Mouse (Mus musculus): ENCODE data around the gene Clint1. TPM values are rescaled to one million over a fixed set of nuclear protein-coding genes. Genes with fewer than 3 reads are reported as not detected.
A peak's percentile ranks its signal among the peaks of the same experiment; 100 is the strongest.
"Not testable (repeated sequence)": the region's sequence is repeated elsewhere in the genome, so short reads cannot be mapped to it uniquely, and the experiment has no call there.

The Clint1 gene
- polyA plus RNA-seq, 1 experiment from 2014 or later, result 86.3 TPM

DNA sequence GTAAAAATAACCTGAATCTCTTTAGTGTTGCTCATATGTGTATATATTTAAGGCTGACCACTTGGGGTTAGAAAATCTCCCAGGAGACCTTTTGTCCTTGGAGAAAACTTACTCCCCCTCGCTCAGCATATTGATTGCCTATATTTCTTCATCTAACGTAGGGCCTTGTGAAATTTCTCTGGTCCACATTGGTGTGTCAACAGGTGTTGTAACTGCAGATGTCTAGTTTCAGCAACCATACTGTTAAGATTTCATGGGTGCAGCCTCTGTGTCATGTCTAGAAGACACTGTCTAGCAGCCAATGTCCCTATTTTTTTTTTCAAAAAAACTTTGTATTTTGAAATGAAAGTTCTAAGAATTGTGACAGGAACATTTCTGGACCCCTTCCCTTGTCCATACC is 14.0 kb downstream of the Clint1 start:
- ATAC-seq (ENCODE audit: low FRiP score, low TSS enrichment), result no peak
- no peak overlapping the region for H3K4me3 ChIP-seq (ENCODE audit: low read length)
- H3K27ac ChIP-seq (ENCODE audit: low read depth, low read length), result no peak overlapping the region
- peaks cover 7% of the 10 kb centered on the region; the same call in 1 of the 2 replicates for H3K36me3 ChIP-seq (ENCODE audit: control insufficient read depth, insufficient read depth, low read length)
- WGBS, result 72% methylated on average over 2 of the region's 2 CpGs
- no peaks in the 10 kb centered on the region for H3K9me3 ChIP-seq (ENCODE audit: control insufficient read depth, low read length)
- H3K4me2 ChIP-seq (replicated peaks; ENCODE audit: low read depth, low read length), result no peak overlapping the region
- no peaks in the 10 kb centered on the region for H3K4me1 ChIP-seq (ENCODE audit: control insufficient read depth, insufficient read depth, low read length)
- H3K9ac ChIP-seq (ENCODE audit: low read depth, low read length), result no peak overlapping the region
- H3K27me3 ChIP-seq (ENCODE audit: control insufficient read depth, insufficient read depth, low read length), result no peaks in the 10 kb centered on the region

DNA sequence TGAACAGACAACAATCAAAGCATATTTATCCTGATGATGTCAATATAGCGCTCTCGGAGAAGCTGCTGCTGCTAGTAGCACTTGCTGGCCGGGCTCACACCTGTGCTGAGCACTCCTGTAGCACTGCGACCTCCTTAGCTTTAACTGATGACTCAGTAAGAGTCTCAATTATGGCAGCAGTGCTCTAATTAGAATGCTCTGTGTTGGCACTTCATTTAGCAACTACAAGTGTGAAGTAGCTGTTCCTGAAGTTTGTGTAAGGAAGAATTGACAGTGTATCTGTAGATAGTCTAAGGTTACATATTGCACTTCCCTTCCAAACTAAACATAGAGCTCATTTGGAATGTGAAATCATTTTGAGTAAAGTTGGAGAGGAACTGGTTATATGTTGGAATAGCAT is 14.7 kb downstream of the Clint1 start:
- H3K27me3 ChIP-seq (ENCODE audit: control insufficient read depth, insufficient read depth, low read length), result no peaks in the 10 kb centered on the region
- WGBS, result 84% methylated on average over 4 of the region's 4 CpGs
- peaks cover 7% of the 10 kb centered on the region; the same call in 1 of the 2 replicates for H3K36me3 ChIP-seq (ENCODE audit: control insufficient read depth, insufficient read depth, low read length)
- H3K4me3 ChIP-seq (ENCODE audit: low read length), result no peak overlapping the region
- H3K9ac ChIP-seq (ENCODE audit: low read depth, low read length), result no peak overlapping the region
- H3K27ac ChIP-seq (ENCODE audit: low read depth, low read length), result no peak overlapping the region
- no peak for ATAC-seq (ENCODE audit: low FRiP score, low TSS enrichment)
- no peak overlapping the region for H3K4me2 ChIP-seq (replicated peaks; ENCODE audit: low read depth, low read length)
- H3K4me1 ChIP-seq (ENCODE audit: control insufficient read depth, insufficient read depth, low read length), result no peaks in the 10 kb centered on the region
- no peaks in the 10 kb centered on the region for H3K9me3 ChIP-seq (ENCODE audit: control insufficient read depth, low read length)

DNA sequence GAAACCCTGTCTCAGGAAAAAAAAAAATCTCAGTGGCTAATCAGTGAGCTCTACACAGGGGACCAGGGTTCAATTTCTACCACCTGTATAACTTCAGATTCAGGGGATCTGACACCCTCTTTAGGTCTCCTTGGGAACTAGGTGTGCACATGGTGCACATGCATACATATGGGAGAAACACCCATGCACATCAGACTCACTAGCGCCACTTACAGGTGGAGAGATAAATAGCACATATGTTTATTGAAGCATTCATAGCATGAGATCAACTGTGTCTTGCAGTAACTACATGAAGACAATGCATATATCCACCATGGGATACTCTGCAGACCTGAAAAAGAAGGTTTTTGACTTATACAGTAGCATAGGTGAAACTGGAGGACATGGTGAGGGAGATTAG is 21.8 kb downstream of the Clint1 start:
- H3K4me2 ChIP-seq (replicated peaks; ENCODE audit: low read depth, low read length), result no peak overlapping the region
- 82% methylated on average over 1 of the region's 1 CpGs for WGBS
- H3K4me1 ChIP-seq (ENCODE audit: control insufficient read depth, insufficient read depth, low read length), result no peaks in the 10 kb centered on the region
- no peak overlapping the region for H3K9ac ChIP-seq (ENCODE audit: low read depth, low read length)
- no peaks in the 10 kb centered on the region for H3K27me3 ChIP-seq (ENCODE audit: control insufficient read depth, insufficient read depth, low read length)
- no peaks in the 10 kb centered on the region for H3K9me3 ChIP-seq (ENCODE audit: control insufficient read depth, low read length)
- H3K4me3 ChIP-seq (ENCODE audit: low read length), result no peak overlapping the region
- peaks cover 14% of the 10 kb centered on the region; the same call in 1 of the 2 replicates for H3K36me3 ChIP-seq (ENCODE audit: control insufficient read depth, insufficient read depth, low read length)
- no peak overlapping the region for H3K27ac ChIP-seq (ENCODE audit: low read depth, low read length)
- ATAC-seq (ENCODE audit: low FRiP score, low TSS enrichment), result no peak

GRCm38 (mm10) chr11:45874251-45874650 is 22.4 kb downstream of the Clint1 start:
- no peak for ATAC-seq (ENCODE audit: low FRiP score, low TSS enrichment)
- Histone ChIP-seq H3K4me3 (ENCODE audit: low read length) (no peak overlapping the region), H3K4me1 (ENCODE audit: control insufficient read depth, insufficient read depth, low read length) (no peaks in the 10 kb centered on the region), H3K4me2 (replicated peaks; ENCODE audit: low read depth, low read length) (no peak overlapping the region), H3K27me3 (ENCODE audit: control insufficient read depth, insufficient read depth, low read length) (no peaks in the 10 kb centered on the region), H3K9ac (ENCODE audit: low read depth, low read length) (no peak overlapping the region), H3K9me3 (ENCODE audit: control insufficient read depth, low read length) (no peaks in the 10 kb centered on the region), H3K36me3 (ENCODE audit: control insufficient read depth, insufficient read depth, low read length) (peaks cover 14% of the 10 kb centered on the region; the same call in 1 of the 2 replicates), H3K27ac (ENCODE audit: low read depth, low read length) (no peak overlapping the region)
- WGBS, result 96% methylated on average over 6 of the region's 6 CpGs

- ATAC-seq (ENCODE audit: low FRiP score, low TSS enrichment), result no peak
- H3K9ac ChIP-seq (ENCODE audit: low read depth, low read length), result no peak overlapping the region
- 97% methylated on average over 7 of the region's 7 CpGs for WGBS
Measured at GRCm38 (mm10) chr11:45875351-45875935, 23.6 kb downstream of the Clint1 start.

GRCm38 (mm10) chr11:45876036-45876435 is 24.2 kb downstream of the Clint1 start:
- Histone ChIP-seq H3K27ac (ENCODE audit: low read depth, low read length) (no peak overlapping the region), H3K9ac (ENCODE audit: low read depth, low read length) (no peak overlapping the region), H3K27me3 (ENCODE audit: control insufficient read depth, insufficient read depth, low read length) (no peaks in the 10 kb centered on the region), H3K4me2 (replicated peaks; ENCODE audit: low read depth, low read length) (no peak overlapping the region), H3K9me3 (ENCODE audit: control insufficient read depth, low read length) (no peaks in the 10 kb centered on the region), H3K4me3 (ENCODE audit: low read length) (no peak overlapping the region), H3K36me3 (ENCODE audit: control insufficient read depth, insufficient read depth, low read length) (0 out of 2 replicates have a peak, but pooled peaks cover 7% of the 10 kb centered on the region), H3K4me1 (ENCODE audit: control insufficient read depth, insufficient read depth, low read length) (peaks cover 5% of the 10 kb centered on the region; the same call in 1 of the 2 replicates)
- 62% methylated on average over 2 of the region's 2 CpGs for WGBS
- ATAC-seq (ENCODE audit: low FRiP score, low TSS enrichment), result no peak

More at GRCm38 (mm10) chr11:45875351-45875935, 23.6 kb downstream of the Clint1 start:
- no peak overlapping the region for H3K4me2 ChIP-seq (replicated peaks; ENCODE audit: low read depth, low read length)
- H3K9me3 ChIP-seq (ENCODE audit: control insufficient read depth, low read length), result no peaks in the 10 kb centered on the region
- no peaks in the 10 kb centered on the region for H3K27me3 ChIP-seq (ENCODE audit: control insufficient read depth, insufficient read depth, low read length)
- no peak overlapping the region for H3K4me3 ChIP-seq (ENCODE audit: low read length)
- 0 out of 2 replicates have a peak, but pooled peaks cover 7% of the 10 kb centered on the region for H3K36me3 ChIP-seq (ENCODE audit: control insufficient read depth, insufficient read depth, low read length)
- peaks cover under 1% of the 10 kb centered on the region; the same call in 1 of the 2 replicates for H3K4me1 ChIP-seq (ENCODE audit: control insufficient read depth, insufficient read depth, low read length)
- no peak overlapping the region for H3K27ac ChIP-seq (ENCODE audit: low read depth, low read length)

DNA sequence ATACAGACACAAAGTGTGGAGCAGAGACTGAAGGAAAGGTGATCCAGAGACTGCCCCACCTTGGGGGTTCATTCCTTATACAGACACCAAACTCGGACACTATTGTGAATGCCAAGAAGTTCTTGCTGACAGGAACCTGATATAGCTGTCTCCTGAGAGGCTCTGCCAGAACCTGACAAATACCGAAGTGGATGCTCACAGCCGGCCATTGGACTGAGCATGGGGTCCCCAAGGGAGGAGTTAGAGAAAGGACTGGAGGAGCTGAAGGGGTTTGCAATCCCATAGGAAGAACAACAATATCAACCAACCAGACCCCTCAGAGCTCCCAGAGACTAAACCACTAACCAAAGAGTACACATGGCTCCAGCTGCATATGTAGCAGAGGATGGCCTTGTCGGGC is 27.5 kb downstream of the Clint1 start:
- H3K27ac ChIP-seq (ENCODE audit: low read depth, low read length); H3K9ac ChIP-seq (ENCODE audit: low read depth, low read length); ATAC-seq (ENCODE audit: low FRiP score, low TSS enrichment); H3K27me3 ChIP-seq (ENCODE audit: control insufficient read depth, insufficient read depth, low read length); H3K9me3 ChIP-seq (ENCODE audit: control insufficient read depth, low read length); H3K36me3 ChIP-seq (ENCODE audit: control insufficient read depth, insufficient read depth, low read length); H3K4me2 ChIP-seq (replicated peaks; ENCODE audit: low read depth, low read length); H3K4me3 ChIP-seq (ENCODE audit: low read length): not testable (repeated sequence)
- H3K4me1 ChIP-seq (ENCODE audit: control insufficient read depth, insufficient read depth, low read length), result peaks cover 14% of the 10 kb centered on the region; the same call in 1 of the 2 replicates
- 72% methylated on average over 4 of the region's 4 CpGs for WGBS

GRCm38 (mm10) chr11:45881026-45881682 is 29.3 kb downstream of the Clint1 start:
- Histone ChIP-seq H3K4me2 (replicated peaks; ENCODE audit: low read depth, low read length) (no peak overlapping the region), H3K9ac (ENCODE audit: low read depth, low read length) (no peak overlapping the region), H3K36me3 (ENCODE audit: control insufficient read depth, insufficient read depth, low read length) (peaks cover 11% of the 10 kb centered on the region), H3K27ac (ENCODE audit: low read depth, low read length) (peak overlapping the region; percentile 8; the same call in 1 of the 2 replicates), H3K4me1 (ENCODE audit: control insufficient read depth, insufficient read depth, low read length) (peaks cover 14% of the 10 kb centered on the region; the same call in 1 of the 2 replicates), H3K4me3 (ENCODE audit: low read length) (no peak overlapping the region), H3K9me3 (ENCODE audit: control insufficient read depth, low read length) (no peaks in the 10 kb centered on the region), H3K27me3 (ENCODE audit: control insufficient read depth, insufficient read depth, low read length) (no peaks in the 10 kb centered on the region)
- peak; percentile 33; the same call in 1 of the 2 replicates for ATAC-seq (ENCODE audit: low FRiP score, low TSS enrichment)
- WGBS, result 61% methylated on average over 6 of the region's 6 CpGs

- Histone ChIP-seq H3K27ac (ENCODE audit: low read depth, low read length) (peak overlapping the region; percentile 20; the same call in 1 of the 2 replicates), H3K4me1 (ENCODE audit: control insufficient read depth, insufficient read depth, low read length) (peaks cover 14% of the 10 kb centered on the region; the same call in 1 of the 2 replicates), H3K9me3 (ENCODE audit: control insufficient read depth, low read length) (no peaks in the 10 kb centered on the region), H3K4me2 (replicated peaks; ENCODE audit: low read depth, low read length) (no peak overlapping the region), H3K9ac (ENCODE audit: low read depth, low read length) (no peak overlapping the region), H3K4me3 (ENCODE audit: low read length) (no peak overlapping the region), H3K27me3 (ENCODE audit: control insufficient read depth, insufficient read depth, low read length) (no peaks in the 10 kb centered on the region), H3K36me3 (ENCODE audit: control insufficient read depth, insufficient read depth, low read length) (peaks cover 16% of the 10 kb centered on the region)
- 45% methylated on average over 5 of the region's 5 CpGs for WGBS
- peak; percentile 51 for ATAC-seq (ENCODE audit: low FRiP score, low TSS enrichment)
Measured at GRCm38 (mm10) chr11:45881683-45882068, 29.8 kb downstream of the Clint1 start.
